In genomic region chr13:97239343-97240180, GRCm38 (mm10) we compare ENCODE assay signal across 8 mouse cellular contexts. TPM values are rescaled to one million over a fixed set of nuclear protein-coding genes. Genes with fewer than 3 reads are reported as not detected.
DNase-seq lines count a peak whose midpoint lies in the region; TF ChIP-seq lines count a peak whose summit lies in the region.

No protein-coding gene starts in this region.

- 0 out of 2 replicates have a peak overlapping the region, but pooled peaks have one; percentile 3 for H3K4me3 ChIP-seq in kidney, adult 2 months (ENCODE audit: insufficient read depth, low read depth, low read length)
- no peak overlapping the region for H3K4me3 ChIP-seq in liver, adult 2 months (ENCODE audit: insufficient read depth, low read depth, low read length)
- H3K4me3 ChIP-seq in myocyte = peak overlapping the region; percentile 99

- no peaks in the 10 kb centered on the region for H3K27me3 ChIP-seq in kidney, adult 2 months (replicated peaks; ENCODE audit: control insufficient read depth, insufficient read depth, low read length)
- no peaks in the 10 kb centered on the region for H3K27me3 ChIP-seq in liver, adult 2 months (ENCODE audit: control insufficient read depth, insufficient read depth, low read length)
- H3K27me3 ChIP-seq in myocyte (ENCODE audit: control insufficient read depth, insufficient read depth, insufficient read length) = no peaks in the 10 kb centered on the region

- TF ChIP-seq CTCF in kidney, adult 2 months (conservative IDR thresholded peaks at IDR 0.05; ENCODE audit: insufficient read depth, insufficient read length, low read depth, low read length) = peak; percentile 47
- TF ChIP-seq CTCF in liver, adult 2 months (IDR thresholded peaks at IDR 0.05; ENCODE audit: low read depth, low read length) = peak; percentile 49

- H3K27ac ChIP-seq in kidney, adult 2 months (ENCODE audit: insufficient read depth, low read depth, low read length) = no peak overlapping the region
- H3K27ac ChIP-seq in liver, adult 2 months (replicated peaks; ENCODE audit: insufficient read depth, low read depth, low read length) = no peak overlapping the region

- peaks cover 3% of the 10 kb centered on the region; the same call in 1 of the 2 replicates for H3K4me1 ChIP-seq in kidney, adult 2 months (ENCODE audit: control insufficient read depth, insufficient read depth, low read length)
- H3K4me1 ChIP-seq in liver, adult 2 months (ENCODE audit: control insufficient read depth, insufficient read depth, low read length) = peaks cover 4% of the 10 kb centered on the region; the same call in 1 of the 2 replicates

- no peak overlapping the region for H3ac ChIP-seq in myocyte (ENCODE audit: control insufficient read depth, insufficient read length)

- 18% methylated on average over 23 of the region's 23 CpGs for WGBS in kidney, adult 2 months
- 20% methylated on average over 23 of the region's 23 CpGs for WGBS in liver, adult 2 months

- no peak overlapping the region for H3K9ac ChIP-seq in liver, adult 2 months (ENCODE audit: low read depth, low read length)

- no peak for TF ChIP-seq POLR2A in kidney, adult 2 months (IDR thresholded peaks at IDR 0.05; ENCODE audit: low read depth, low read length)
- no peak for TF ChIP-seq POLR2A in liver, adult 2 months (IDR thresholded peaks at IDR 0.05; ENCODE audit: extremely low read depth, insufficient read depth, low read length)
- no peak for TF ChIP-seq POLR2A in myocyte (IDR thresholded peaks at IDR 0.05; ENCODE audit: insufficient read length, low read depth)

- no peaks in the 10 kb centered on the region for H3K36me3 ChIP-seq in kidney, adult 2 months (ENCODE audit: control insufficient read depth, insufficient read depth, low read length)
- no peaks in the 10 kb centered on the region for H3K36me3 ChIP-seq in liver, adult 2 months (ENCODE audit: control insufficient read depth, insufficient read depth, low read length)
- no peaks in the 10 kb centered on the region for H3K36me3 ChIP-seq in myocyte (ENCODE audit: control insufficient read depth, insufficient read depth)

- peak overlapping the region; percentile 81 for H3K4me2 ChIP-seq in myocyte (ENCODE audit: low read depth)

- DNase-seq in A20 (ENCODE audit: low read depth, low spot score) = peak; percentile 14
- DNase-seq in R1 (ENCODE audit: low read depth, low spot score) = peak; percentile 84
- DNase-seq in embryo, embryonic 11 days = peak; percentile 85
- peak; percentile 68 to 69 for DNase-seq in heart, adult 9 months (ENCODE audit: low spot score in 2 of 2)
- DNase-seq in kidney, adult 2 months = peak; percentile 61
- DNase-seq in liver, adult 2 months (ENCODE audit: extremely low read depth, low read depth, low spot score) = peak; percentile 74
- peak; percentile 35 for DNase-seq in thymus, postnatal 4 days

- H3K79me2 ChIP-seq in liver, adult 2 months (ENCODE audit: control insufficient read depth, insufficient read depth, low read length) = no peaks in the 10 kb centered on the region
- peaks cover 32% of the 10 kb centered on the region for H3K79me2 ChIP-seq in myocyte (ENCODE audit: control insufficient read depth, insufficient read depth)

TF ChIP-seq in myocyte, 11 proteins besides CTCF, POLR2A, EP300 and RAD21:
- TF ChIP-seq E2F4 (IDR thresholded peaks at IDR 0.05; ENCODE audit: insufficient read depth) (no peak), USF1 (IDR thresholded peaks at IDR 0.05; ENCODE audit: low read depth) (no peak), TCF12 (IDR thresholded peaks at IDR 0.05; ENCODE audit: insufficient read depth, poor library complexity, severe bottlenecking) (no peak), CEBPB (IDR thresholded peaks at IDR 0.05; ENCODE audit: insufficient read depth, poor library complexity, severe bottlenecking) (no peak)

RNA-seq across cellular contexts. Expression of gene Enc1, which starts 1.3 kb away (rescaled TPM):
- polyA plus RNA-seq in kidney, adult 2 months (2012; rRNA removed) = 2.7 and 3.6 TPM in 2 replicates
- total RNA-seq in liver, adult 2 months (2014; rRNA removed) = 2.3 and 2.6 TPM in 2 replicates
- 1.3 TPM in 2 replicates for polyA plus RNA-seq in liver, adult 2 months (2012; rRNA removed)
- polyA plus RNA-seq in myocyte (2012; fragmentation: generic; extraction: Trizol) = 21.1 TPM

RNA-seq across cellular contexts. Expression of gene Hexb, which starts 41.4 kb away (rescaled TPM):
- 149 and 205 TPM in 2 replicates for polyA plus RNA-seq in kidney, adult 2 months (2012; rRNA removed)
- total RNA-seq in liver, adult 2 months (2014; rRNA removed) = 41.4 and 48.1 TPM in 2 replicates
- polyA plus RNA-seq in liver, adult 2 months (2012; rRNA removed) = 43.1 and 54.7 TPM in 2 replicates
- polyA plus RNA-seq in myocyte (2012; fragmentation: generic; extraction: Trizol) = 30.9 TPM

Comparison
In these comparisons a context has a peak if more than half of its experiments do, and no peak if none do; other contexts are left out.
1. DNase-seq: peak in every context shown above with its lines; median percentile 85 in embryo, embryonic 11 days; 84 in R1; 74 in liver, adult 2 months; 68 in heart, adult 9 months; 61 in kidney, adult 2 months; 35 in thymus, postnatal 4 days; 14 in A20.